Mouse (Mus musculus) urinary bladder, postnatal 14 days (tissue): Measurements from ENCODE around the gene Myb.

Source experiments
- DNase-seq: peaks from one replicate; pipeline ENCODE4 v3.0.0; 2021; ENCODE audit warnings: low spot score

Myb gene

GRCm38 (mm10) chr10:21077151-21077719 is 83.5 kb downstream of the Myb start:
- DNase-seq, result no peak

GRCm38 (mm10) chr10:21076731-21077130 is 84.1 kb downstream of the Myb start:
- no peak for DNase-seq

- no peak for DNase-seq
These were observed 84.6 kb downstream of the Myb start for GRCm38 (mm10) chr10:21076137-21076536.
